Mouse (Mus musculus) testis, adult 2 months (tissue): ENCODE results near the gene Dscam. TPM values are rescaled to one million over a fixed set of nuclear protein-coding genes. Genes with fewer than 3 reads are reported as not detected.
A peak's percentile ranks its signal among the peaks of the same experiment; 100 is the strongest.

ENCODE experiments used
- H3K27ac ChIP-seq: fragments of 200-500 bp; 2 replicates; pipeline ENCODE4 v1.5.1; 2012; ENCODE audit warnings: low read depth, low read length; ENCODE audit not compliant: control insufficient read depth, insufficient read depth
- H3K27me3 ChIP-seq: fragments of 200-500 bp; 2 replicates; pipeline ENCODE4 v1.6.1; 2012; ENCODE audit warnings: mild to moderate bottlenecking, low read length, moderate library complexity; ENCODE audit not compliant: control insufficient read depth, insufficient read depth
- H3K36me3 ChIP-seq: fragments of 200-500 bp; 2 replicates; pipeline ENCODE4 v1.6.1; 2012; ENCODE audit warnings: mild to moderate bottlenecking, low read length; ENCODE audit not compliant: control insufficient read depth, insufficient read depth
- H3K4me1 ChIP-seq: fragments of 200-500 bp; 2 replicates; pipeline ENCODE4 v1.6.1; 2012; ENCODE audit warnings: low read length; ENCODE audit not compliant: control insufficient read depth, insufficient read depth
- H3K4me3 ChIP-seq: fragments of 200-500 bp; 2 replicates; pipeline ENCODE4 v1.5.1; 2012; ENCODE audit warnings: low read depth, mild to moderate bottlenecking, low read length, moderate library complexity, mixed read lengths; ENCODE audit not compliant: control insufficient read depth
- CTCF ChIP-seq: fragments of 200-500 bp; IDR thresholded peaks from 2 replicates; pipeline ENCODE4 v1.5.1; 2012; ENCODE audit warnings: low read depth, mild to moderate bottlenecking, inconsistent platforms, low read length, moderate library complexity; ENCODE audit not compliant: control insufficient read depth, insufficient read depth, insufficient replicate concordance
- POLR2A ChIP-seq: fragments of 200-500 bp; IDR thresholded peaks from 2 replicates; pipeline ENCODE4 v1.6.1; 2012; ENCODE audit warnings: low read depth, mild to moderate bottlenecking, inconsistent platforms, low read length, moderate library complexity; ENCODE audit not compliant: control insufficient read depth
- polyA plus RNA-seq: library from polyadenylated mRNA; depleted of rRNA; stranded (reverse); fragments of >200 nt; gene quantifications from 2 replicates; pipeline ENCODE4 v1.2.3, GENCODE M21; 2012; rRNA removed

The Dscam gene
- 0.61 and 0.94 TPM in 2 replicates for polyA plus RNA-seq

DNA sequence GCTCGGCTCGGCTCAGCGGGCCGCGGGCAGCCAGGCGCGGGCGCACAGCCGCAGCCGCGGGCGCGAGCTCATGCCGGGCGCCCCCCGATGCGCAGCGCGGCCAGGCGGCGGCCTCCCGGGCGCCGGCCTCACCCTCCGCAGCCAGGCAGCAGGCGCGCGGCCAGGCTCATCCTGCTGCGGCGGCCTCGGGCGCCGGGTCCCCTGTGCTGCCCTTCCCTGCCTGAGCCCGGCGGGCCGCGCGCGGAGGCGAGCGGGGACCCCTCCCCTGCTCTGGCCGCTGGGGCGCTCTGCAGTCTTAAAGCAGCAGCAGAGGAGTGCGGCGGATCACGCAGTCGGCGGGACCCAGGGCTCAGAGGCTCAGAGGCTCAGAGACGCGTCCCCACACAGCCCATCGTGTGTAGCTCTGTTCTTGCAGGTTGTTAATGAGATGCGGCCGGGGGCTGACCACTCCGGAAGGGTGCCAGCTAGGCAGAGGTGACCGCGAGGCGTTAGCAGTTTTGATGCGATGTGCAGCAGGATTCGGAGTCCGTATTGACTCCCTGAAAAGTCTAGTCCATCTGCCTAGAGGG is at the start of gene Dscam:
Gene Dscam, minus strand, starts transcription at position 240 of the 569 bp plus-strand sequence.
- peaks cover 6% of the 10 kb centered on the region for H3K4me1 ChIP-seq
- TF ChIP-seq CTCF (no peak), POLR2A (no peak)
- H3K36me3 ChIP-seq = no peaks in the 10 kb centered on the region
- H3K4me3 ChIP-seq = peak within 1 kb of the TSS; percentile 36; the same call in 1 of the 2 replicates
- no peaks in the 10 kb centered on the region for H3K27me3 ChIP-seq
- H3K27ac ChIP-seq = no peak within 1 kb of the TSS

DNA sequence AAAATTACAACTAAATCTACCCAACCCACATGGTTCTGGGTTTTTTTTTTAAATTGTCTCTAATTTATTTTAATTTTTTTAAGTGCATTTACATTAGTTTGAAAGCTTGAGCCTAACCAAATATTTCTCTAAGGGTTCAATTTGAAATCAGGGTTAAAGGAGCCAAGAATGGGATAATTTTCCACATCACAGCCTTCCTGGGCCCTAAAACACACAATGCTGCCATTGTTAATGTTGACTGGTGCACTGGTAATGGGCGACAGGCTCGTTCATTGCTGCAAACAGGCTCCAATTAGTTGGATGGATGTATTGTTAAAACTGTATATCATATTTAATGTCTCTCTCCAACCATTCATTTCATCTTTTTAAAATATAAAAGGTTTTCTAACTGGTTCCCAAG is 48.8 kb upstream of the Dscam start:
- Histone ChIP-seq H3K27me3 (no peaks in the 10 kb centered on the region), H3K36me3 (no peaks in the 10 kb centered on the region), H3K4me1 (no peaks in the 10 kb centered on the region), H3K27ac (no peak overlapping the region), H3K4me3 (no peak overlapping the region)
- TF ChIP-seq POLR2A (no peak), CTCF (no peak)

- TF ChIP-seq POLR2A = no peak
- no peak for TF ChIP-seq CTCF
- Histone ChIP-seq H3K27me3 (no peaks in the 10 kb centered on the region), H3K27ac (no peak overlapping the region), H3K4me3 (no peak overlapping the region), H3K4me1 (no peaks in the 10 kb centered on the region), H3K36me3 (no peaks in the 10 kb centered on the region)
Observed at GRCm38 (mm10) chr16:97209997-97210396, 39.4 kb upstream of the Dscam start.

DNA sequence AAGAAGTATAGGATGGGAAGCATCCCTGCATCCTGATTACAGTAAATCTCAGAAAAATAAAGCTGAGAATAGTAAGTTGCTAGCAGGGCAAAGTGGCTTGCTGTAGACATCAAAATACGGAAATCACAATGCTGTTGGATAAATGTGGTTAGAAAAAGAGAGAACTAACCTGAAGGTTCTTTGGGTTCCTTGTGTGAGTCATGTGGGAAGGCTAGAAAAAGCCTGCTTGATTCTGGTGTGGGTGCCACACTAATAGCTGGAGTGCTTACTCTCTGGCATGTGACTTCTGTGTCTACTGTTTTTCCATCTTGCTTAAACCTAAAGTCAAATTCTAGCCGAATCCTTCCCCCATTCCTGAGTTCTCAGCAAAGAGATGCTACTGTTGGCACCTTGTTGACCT is 37.7 kb upstream of the Dscam start:
- no peak for TF ChIP-seq CTCF
- TF ChIP-seq POLR2A = no peak
- Histone ChIP-seq H3K4me1 (no peaks in the 10 kb centered on the region), H3K4me3 (no peak overlapping the region), H3K27ac (no peak overlapping the region), H3K36me3 (no peaks in the 10 kb centered on the region), H3K27me3 (no peaks in the 10 kb centered on the region)

- H3K4me1 ChIP-seq = no peaks in the 10 kb centered on the region
- no peaks in the 10 kb centered on the region for H3K27me3 ChIP-seq
- no peak overlapping the region for H3K27ac ChIP-seq
- TF ChIP-seq CTCF (no peak), POLR2A (no peak)
- no peak overlapping the region for H3K4me3 ChIP-seq
- no peaks in the 10 kb centered on the region for H3K36me3 ChIP-seq
Observed at GRCm38 (mm10) chr16:97204090-97204489, 33.5 kb upstream of the Dscam start.

DNA sequence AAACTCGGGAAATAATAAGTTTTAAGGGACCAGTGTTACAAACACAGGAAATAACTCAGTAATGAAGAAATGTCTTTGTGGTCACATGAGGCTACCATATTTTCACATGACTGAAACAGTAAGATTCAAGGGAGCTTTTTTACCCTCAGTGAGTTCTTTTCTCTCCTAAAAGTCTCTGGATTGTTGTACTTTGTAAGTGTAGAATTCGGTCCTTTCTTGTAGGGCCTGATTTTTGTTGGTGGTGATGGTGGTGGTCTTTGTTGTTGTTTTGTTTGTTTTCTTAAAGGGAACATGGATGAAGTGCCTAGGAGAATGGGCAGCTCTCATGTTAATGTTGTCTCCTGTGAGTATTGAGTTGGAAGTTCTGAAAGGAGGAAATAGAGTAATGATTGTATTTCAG is 33.0 kb upstream of the Dscam start:
- H3K27ac ChIP-seq = no peak overlapping the region
- TF ChIP-seq CTCF (no peak), POLR2A (no peak)
- H3K27me3 ChIP-seq = no peaks in the 10 kb centered on the region
- no peak overlapping the region for H3K4me3 ChIP-seq
- H3K4me1 ChIP-seq = no peaks in the 10 kb centered on the region
- no peaks in the 10 kb centered on the region for H3K36me3 ChIP-seq

DNA sequence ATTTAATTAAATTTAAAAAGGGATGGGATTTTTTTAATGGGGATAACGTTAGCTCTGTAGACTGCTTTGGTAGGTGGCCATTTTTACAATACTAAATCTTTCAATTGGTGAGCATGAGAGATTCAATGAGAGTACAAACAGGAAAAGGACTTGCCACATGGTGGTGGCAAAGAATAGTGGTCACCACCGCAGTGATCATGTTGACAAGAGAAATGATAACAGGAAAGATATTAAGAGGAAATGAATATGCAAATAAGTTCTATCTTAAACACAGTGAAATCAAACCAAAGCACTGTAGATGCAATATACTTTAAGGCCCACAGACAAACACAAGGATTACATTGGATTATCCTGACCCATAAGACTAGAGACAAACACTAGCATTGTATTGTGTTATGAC is 24.1 kb upstream of the Dscam start:
- Histone ChIP-seq H3K36me3 (no peaks in the 10 kb centered on the region), H3K4me3 (no peak overlapping the region), H3K27ac (no peak overlapping the region), H3K4me1 (no peaks in the 10 kb centered on the region), H3K27me3 (no peaks in the 10 kb centered on the region)
- no peak for TF ChIP-seq POLR2A
- TF ChIP-seq CTCF = no peak
